Mouse (Mus musculus) intestine, embryonic 16.5 days (tissue): ENCODE measurements around the gene Teddm3. TPM values are rescaled to one million over a fixed set of nuclear protein-coding genes. Genes with fewer than 3 reads are reported as not detected.
"Not testable (repeated sequence)": the region's sequence is repeated elsewhere in the genome, so short reads cannot be mapped to it uniquely, and the experiment has no call there.

ENCODE experiments used
- ATAC-seq: fragments of 200-750 bp; cut with Nextera tagmentation; 2 replicates; pipeline ENCODE4 v1.8.0; 2017; ENCODE audit warnings: moderate TSS enrichment, moderate library complexity
- H3K27ac ChIP-seq: fragments of 300-500 bp; sonication (generic); 2 replicates; pipeline ENCODE4 v1.5.1; 2014; ENCODE audit warnings: mild to moderate bottlenecking, low read length
- H3K27me3 ChIP-seq: fragments of 300-500 bp; sonication (generic); replicated peaks from 2 replicates; pipeline ENCODE4 v1.6.1; 2014; ENCODE audit warnings: low read length, control low read depth, mixed read lengths; ENCODE audit not compliant: control insufficient read depth, insufficient read depth
- H3K36me3 ChIP-seq: fragments of 300-500 bp; sonication (generic); 2 replicates; pipeline ENCODE4 v1.6.1; 2014; ENCODE audit warnings: low read length, control low read depth; ENCODE audit not compliant: control insufficient read depth, insufficient read depth
- H3K4me1 ChIP-seq: fragments of 300-500 bp; sonication (generic); 2 replicates; pipeline ENCODE4 v1.6.1; 2014; ENCODE audit warnings: low read length, control low read depth, mixed read lengths; ENCODE audit not compliant: control insufficient read depth, insufficient read depth
- H3K4me2 ChIP-seq: fragments of 300-500 bp; sonication (generic); 2 replicates; pipeline ENCODE4 v1.6.1; 2014; ENCODE audit warnings: low read depth, low read length, control low read depth
- H3K4me3 ChIP-seq: fragments of 300-500 bp; sonication (generic); 2 replicates; pipeline ENCODE4 v1.5.1; 2014; ENCODE audit warnings: mild to moderate bottlenecking, low read length
- H3K9ac ChIP-seq: fragments of 300-500 bp; sonication (generic); 2 replicates; pipeline ENCODE4 v1.6.1; 2014; ENCODE audit warnings: low read depth, low read length
- H3K9me3 ChIP-seq: fragments of 300-500 bp; sonication (generic); 2 replicates; pipeline ENCODE4 v1.6.1; 2016; ENCODE audit warnings: low read length, control low read depth; ENCODE audit not compliant: control insufficient read depth
- WGBS: fragments of 180-500 bp; shearing (Covaris S2); extraction: QIAGEN DNeasy Blood & Tissue Kit; methylation state at CpG from one replicate; pipeline ENCODE4 v1.1.7; 2014; 5-methylcytosine and 5-hydroxymethylcytosine counted together
- polyA plus RNA-seq: library from polyadenylated mRNA; unstranded; fragments of >200 nt; fragmentation: Nextera tagmentation; extraction: Ambion mirVana; gene quantifications from 2 replicates; pipeline ENCODE4 v1.2.1, GENCODE M21; 2015

The Teddm3 gene
- polyA plus RNA-seq: 0.20 TPM in 1 of 2 replicates, not detected in the other

DNA sequence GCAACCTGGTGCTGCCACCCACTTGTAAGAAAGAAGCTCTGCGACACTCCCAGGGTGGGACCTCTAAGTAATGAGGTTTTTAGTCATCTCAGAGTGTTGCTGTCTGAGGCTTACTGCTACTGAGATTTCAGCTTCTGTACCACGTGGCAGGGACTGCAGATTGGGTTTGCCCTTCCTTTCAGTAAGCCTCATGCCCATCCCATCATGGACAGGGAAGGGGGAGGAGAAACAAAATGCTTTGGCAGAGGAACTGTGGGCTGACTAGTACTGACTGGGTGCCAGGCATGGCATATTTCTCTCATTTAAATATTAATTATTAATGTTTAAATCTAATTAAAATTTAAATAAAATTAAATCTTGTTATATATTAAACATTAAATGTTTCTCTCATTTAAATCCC, at the start of gene Teddm3:
Gene Teddm3, minus strand, starts transcription at position 101 of the 400 bp plus-strand sequence.
- ATAC-seq, H3K4me2 ChIP-seq, H3K36me3 ChIP-seq, H3K4me1 ChIP-seq, H3K4me3 ChIP-seq, H3K27me3 ChIP-seq, H3K9me3 ChIP-seq, H3K9ac ChIP-seq, H3K27ac ChIP-seq: not testable (repeated sequence)
- WGBS: no CpG with 5 or more reads among the region's 2 CpGs

DNA sequence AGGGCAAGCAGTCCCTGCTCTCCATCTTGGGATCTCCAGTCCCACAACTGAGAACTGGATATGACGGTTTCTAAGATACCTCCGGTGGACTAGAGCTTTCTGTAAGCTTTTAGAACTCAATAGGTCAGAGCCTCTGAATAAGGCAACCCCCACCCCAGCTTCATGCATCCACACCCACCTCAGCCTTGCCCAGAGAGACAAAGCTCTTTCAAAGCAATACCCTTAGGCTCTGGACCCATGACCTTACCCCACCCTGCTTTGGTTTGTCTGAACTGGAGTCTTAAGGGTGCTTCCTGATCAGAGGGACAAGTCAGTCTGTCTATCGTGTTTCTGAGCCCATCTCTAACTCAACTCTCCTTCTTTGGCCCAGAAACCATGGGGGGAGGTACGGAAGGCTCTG, 48.9 kb upstream of the Teddm3 start:
- 84% methylated on average over 4 of the region's 4 CpGs for whole genome bisulfite sequencing
- H3K4me3 ChIP-seq: no peak overlapping the region

DNA sequence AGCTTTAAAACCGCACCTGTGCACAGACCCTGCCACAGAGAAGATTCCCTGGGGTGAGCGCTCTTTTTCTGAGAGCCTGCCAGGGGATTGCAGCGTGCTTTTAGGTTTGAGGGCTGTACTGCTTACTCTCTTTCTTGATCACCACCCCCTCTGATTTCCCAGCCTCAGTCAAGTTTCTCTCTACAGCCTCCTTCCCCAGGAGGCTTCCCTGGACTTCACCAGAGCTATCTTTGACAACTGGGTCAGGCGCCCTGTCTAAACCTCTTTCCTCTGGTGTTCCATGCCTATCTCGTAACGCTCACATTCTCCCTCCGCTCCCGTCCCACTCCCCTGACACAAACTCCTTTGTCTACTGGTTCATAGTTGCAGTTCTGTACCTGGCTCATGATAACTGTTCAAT, 45.6 kb upstream of the Teddm3 start:
- H3K4me2 ChIP-seq: no peak overlapping the region
- H3K4me3 ChIP-seq: no peak overlapping the region
- no peak overlapping the region for H3K27ac ChIP-seq
- no peak overlapping the region for H3K9ac ChIP-seq
- H3K4me1 ChIP-seq: no peaks in the 10 kb centered on the region
- WGBS: 75% methylated on average over 8 of the region's 8 CpGs
- no peak for ATAC-seq
- no peaks in the 10 kb centered on the region for H3K36me3 ChIP-seq
- H3K27me3 ChIP-seq: no peaks in the 10 kb centered on the region
- H3K9me3 ChIP-seq: no peaks in the 10 kb centered on the region

More for the DNA sequence above, 48.9 kb upstream of the Teddm3 start:
- no peak overlapping the region for H3K4me2 ChIP-seq
- peaks cover 10% of the 10 kb centered on the region; the same call in 1 of the 2 replicates for H3K4me1 ChIP-seq
- no peaks in the 10 kb centered on the region for H3K36me3 ChIP-seq
- no peak for ATAC-seq
- H3K27me3 ChIP-seq: no peaks in the 10 kb centered on the region
- no peak overlapping the region for H3K9ac ChIP-seq
- no peaks in the 10 kb centered on the region for H3K9me3 ChIP-seq
- H3K27ac ChIP-seq: no peak overlapping the region

DNA sequence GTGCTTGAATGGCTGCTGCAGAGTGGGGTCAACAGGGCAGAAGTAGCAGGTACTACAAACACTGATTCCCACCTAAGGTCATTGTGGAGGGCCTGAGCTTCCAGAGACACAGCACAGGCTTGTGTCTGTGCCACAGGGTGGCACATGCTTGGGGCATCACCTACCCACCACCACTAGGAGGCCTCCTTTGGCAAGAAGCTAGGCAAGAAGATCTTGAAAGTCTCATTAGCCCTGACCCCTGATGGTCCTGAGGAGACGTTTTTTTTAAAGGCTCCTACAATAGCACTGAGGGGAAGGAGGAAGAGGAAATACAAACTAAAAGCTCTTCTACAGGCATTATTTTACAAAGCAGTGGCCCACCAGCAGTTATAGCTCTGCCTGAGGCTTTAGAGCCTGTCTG, 44.7 kb upstream of the Teddm3 start:
- WGBS: 17% methylated on average over 1 of the region's 1 CpGs
- no peaks in the 10 kb centered on the region for H3K36me3 ChIP-seq
- no peak overlapping the region for H3K9ac ChIP-seq
- H3K27ac ChIP-seq: no peak overlapping the region
- no peak for ATAC-seq
- no peak overlapping the region for H3K4me3 ChIP-seq
- no peaks in the 10 kb centered on the region for H3K4me1 ChIP-seq
- H3K4me2 ChIP-seq: no peak overlapping the region
- H3K9me3 ChIP-seq: no peaks in the 10 kb centered on the region
- no peaks in the 10 kb centered on the region for H3K27me3 ChIP-seq

DNA sequence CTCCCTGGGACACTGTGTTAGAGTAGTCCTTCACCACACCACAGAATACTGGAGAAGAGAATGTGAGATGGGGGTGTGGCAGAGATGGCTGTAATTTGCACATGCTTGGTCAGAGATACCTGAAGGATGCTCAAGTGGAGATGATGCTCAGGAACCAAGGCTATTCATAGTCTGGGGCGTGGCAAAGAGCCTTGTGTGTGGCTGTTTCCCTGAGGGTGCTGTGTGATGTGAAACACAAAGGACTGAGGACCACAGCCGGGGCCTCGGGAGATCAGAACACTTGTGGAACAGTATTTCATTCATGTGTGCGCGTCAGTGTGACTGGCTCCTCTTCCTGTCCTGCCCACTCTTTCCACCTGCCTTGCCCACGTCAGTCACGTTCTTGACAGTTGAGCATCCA, 44.2 kb upstream of the Teddm3 start:
- H3K36me3 ChIP-seq: no peaks in the 10 kb centered on the region
- 91% methylated on average over 7 of the region's 7 CpGs for WGBS
- H3K9me3 ChIP-seq: no peaks in the 10 kb centered on the region
- H3K9ac ChIP-seq: no peak overlapping the region
- ATAC-seq: no peak
- no peak overlapping the region for H3K27ac ChIP-seq
- H3K27me3 ChIP-seq: no peaks in the 10 kb centered on the region
- H3K4me2 ChIP-seq: no peak overlapping the region
- H3K4me1 ChIP-seq: no peaks in the 10 kb centered on the region
- H3K4me3 ChIP-seq: no peak overlapping the region

DNA sequence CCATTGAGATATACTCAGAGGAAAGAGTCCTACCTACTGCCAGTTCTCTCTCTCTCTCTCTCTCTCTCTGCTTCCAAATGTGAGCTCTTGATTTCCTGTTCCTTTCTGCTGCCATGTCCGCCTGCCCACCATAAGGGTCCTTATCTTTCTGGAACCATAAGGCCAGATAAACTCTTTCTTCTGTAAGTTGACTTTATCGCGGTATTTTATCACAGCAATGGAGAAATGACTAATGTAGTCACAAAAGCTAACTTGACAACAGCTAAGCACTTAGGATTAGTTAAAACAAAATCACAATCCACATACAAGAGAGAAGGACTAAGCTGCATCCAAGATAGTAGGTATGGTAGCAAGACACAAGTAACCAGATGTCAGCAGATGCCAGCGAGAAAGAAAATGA, 43.7 kb upstream of the Teddm3 start:
- Histone ChIP-seq H3K27ac (no peak overlapping the region), H3K4me2 (no peak overlapping the region), H3K9me3 (no peaks in the 10 kb centered on the region), H3K9ac (no peak overlapping the region), H3K36me3 (no peaks in the 10 kb centered on the region), H3K27me3 (no peaks in the 10 kb centered on the region), H3K4me1 (no peaks in the 10 kb centered on the region), H3K4me3 (no peak overlapping the region)
- 77% methylated on average over 4 of the region's 4 CpGs for WGBS
- ATAC-seq: no peak

DNA sequence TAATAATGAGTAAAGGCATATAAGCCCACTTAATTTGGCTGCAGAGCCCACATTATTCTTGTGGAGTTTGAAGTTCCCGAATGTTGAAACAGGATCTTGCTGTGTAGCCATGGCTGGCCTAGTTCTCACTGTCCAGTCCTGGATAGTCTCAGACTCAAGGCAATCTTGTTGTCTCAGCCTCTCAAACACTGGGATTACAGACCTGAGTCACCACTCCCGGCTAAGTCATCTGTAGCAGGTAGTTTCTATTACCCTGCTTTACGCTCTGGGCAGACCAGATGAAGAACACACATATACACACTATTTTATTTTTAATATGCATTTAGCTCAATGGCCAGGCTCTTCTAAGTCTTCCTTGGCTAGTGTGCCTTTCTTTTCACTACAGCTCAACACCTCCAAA, 42.8 kb upstream of the Teddm3 start:
- H3K4me2 ChIP-seq: no peak overlapping the region
- no peaks in the 10 kb centered on the region for H3K36me3 ChIP-seq
- H3K4me1 ChIP-seq: 0 out of 2 replicates have a peak, but pooled peaks cover 3% of the 10 kb centered on the region
- no peak overlapping the region for H3K27ac ChIP-seq
- no peak for ATAC-seq
- 85% methylated on average over 3 of the region's 3 CpGs for WGBS
- H3K27me3 ChIP-seq: no peaks in the 10 kb centered on the region
- no peak overlapping the region for H3K9ac ChIP-seq
- no peaks in the 10 kb centered on the region for H3K9me3 ChIP-seq
- H3K4me3 ChIP-seq: no peak overlapping the region

DNA sequence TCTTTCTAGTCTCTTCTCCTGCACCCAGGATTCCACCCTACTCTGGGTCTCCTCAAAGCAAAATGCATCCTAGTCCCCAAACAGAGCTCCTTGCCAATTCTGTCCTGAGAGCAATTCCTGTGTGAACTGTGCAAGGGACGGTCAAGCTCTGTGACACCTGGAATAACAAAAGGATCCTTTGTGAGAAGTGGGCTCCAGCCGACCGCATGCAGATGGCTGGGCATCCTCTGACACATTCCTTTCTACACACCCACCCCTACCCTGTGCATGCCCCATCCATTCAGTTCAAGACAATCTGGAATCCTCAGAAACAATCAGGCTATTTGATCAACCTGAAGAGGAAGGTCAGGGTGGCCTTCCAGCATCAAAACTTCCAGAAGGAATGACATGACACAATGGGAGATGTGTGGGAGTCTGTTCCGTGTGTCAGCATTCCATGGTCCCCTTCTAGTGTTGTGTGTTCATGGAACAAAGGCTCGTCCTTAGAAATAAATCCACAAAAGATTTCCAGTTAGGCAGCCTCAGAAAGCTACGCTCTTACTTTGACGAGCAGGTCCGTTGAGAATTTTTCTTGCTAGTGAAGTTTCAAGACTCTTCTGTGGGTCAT, 41.6 kb upstream of the Teddm3 start:
- no peak overlapping the region for H3K4me2 ChIP-seq
- H3K4me3 ChIP-seq: no peak overlapping the region
- H3K9me3 ChIP-seq: no peaks in the 10 kb centered on the region
- WGBS: 72% methylated on average over 8 of the region's 8 CpGs
- no peaks in the 10 kb centered on the region for H3K27me3 ChIP-seq
- ATAC-seq: no peak
- 0 out of 2 replicates have a peak, but pooled peaks cover 3% of the 10 kb centered on the region for H3K4me1 ChIP-seq
- H3K36me3 ChIP-seq: no peaks in the 10 kb centered on the region
- H3K9ac ChIP-seq: no peak overlapping the region
- H3K27ac ChIP-seq: no peak overlapping the region

DNA sequence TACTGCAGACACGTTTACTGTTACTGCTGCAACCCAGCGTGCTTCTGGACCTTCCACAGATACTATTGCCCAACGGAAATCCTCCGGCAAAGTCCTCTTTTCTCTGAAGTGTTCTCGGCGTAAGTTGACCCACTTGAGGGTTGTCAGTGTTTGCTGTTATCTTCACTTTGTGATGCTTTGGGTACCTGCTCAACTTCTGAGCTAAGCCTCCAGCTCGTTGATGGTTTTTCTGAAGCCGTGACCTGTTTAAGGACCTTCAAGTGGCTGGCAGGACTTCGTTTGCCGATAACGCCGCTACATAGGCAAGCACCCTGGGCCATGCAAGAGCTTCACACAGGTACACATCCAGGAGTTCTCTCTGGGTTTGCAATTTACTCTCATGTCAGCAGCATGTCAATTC, 40.4 kb upstream of the Teddm3 start:
- H3K27me3 ChIP-seq: no peaks in the 10 kb centered on the region
- H3K36me3 ChIP-seq: no peaks in the 10 kb centered on the region
- H3K27ac ChIP-seq: no peak overlapping the region
- no peak overlapping the region for H3K4me3 ChIP-seq
- 0 out of 2 replicates have a peak, but pooled peaks cover 3% of the 10 kb centered on the region for H3K4me1 ChIP-seq
- H3K9me3 ChIP-seq: no peaks in the 10 kb centered on the region
- 83% methylated on average over 12 of the region's 12 CpGs for WGBS
- H3K9ac ChIP-seq: no peak overlapping the region
- no peak overlapping the region for H3K4me2 ChIP-seq
- no peak for ATAC-seq
